ENCODE assay signal across 10 mouse cellular contexts in genomic region chr10:80356737-80357136, GRCm38 (mm10). TPM values are rescaled to one million over a fixed set of nuclear protein-coding genes. Genes with fewer than 3 reads are reported as not detected.
DNase-seq lines count a peak whose midpoint lies in the region; ATAC-seq lines count a peak whose summit lies in the region.
"Had no signal": no experiment of that assay in that cellular context is flagged by ENCODE, and none has a peak within 500 bp of the region (broad histone marks: within the 10 kb centered on the region; RNA-seq: fewer than 3 reads in every experiment).

No protein-coding gene starts in this region.

- intact Hi-C loops in heart, postnatal 14 days (cut with DNase I) = no loop called here
- intact Hi-C loops in gastrocnemius, postnatal 14 days (cut with DNase I; ENCODE audit: low total_unique reads) = no loop called here

- no peaks in the 10 kb centered on the region for H3K36me3 ChIP-seq in heart, embryonic 14.5 days (ENCODE audit: control insufficient read depth, insufficient read depth, low read length)
- no peaks in the 10 kb centered on the region for H3K36me3 ChIP-seq in hindbrain, embryonic 10.5 days
- no peaks in the 10 kb centered on the region for H3K36me3 ChIP-seq in midbrain, embryonic 11.5 days (ENCODE audit: control insufficient read depth, insufficient read depth, low read length)

- 4% methylated on average over 32 of the region's 34 CpGs for WGBS in heart, embryonic 14.5 days
- WGBS in hindbrain, embryonic 10.5 days = 3% methylated on average over 34 of the region's 34 CpGs
- 1% methylated on average over 34 of the region's 34 CpGs for WGBS in midbrain, embryonic 11.5 days

- no peaks in the 10 kb centered on the region for H3K9me3 ChIP-seq in heart, embryonic 14.5 days (ENCODE audit: control insufficient read depth, low read length)
- no peaks in the 10 kb centered on the region for H3K9me3 ChIP-seq in hindbrain, embryonic 10.5 days
- H3K9me3 ChIP-seq in midbrain, embryonic 11.5 days (ENCODE audit: control insufficient read depth, low read length) = no peaks in the 10 kb centered on the region

- H3K4me1 ChIP-seq in heart, embryonic 14.5 days (ENCODE audit: control insufficient read depth in 2 of 2, insufficient read depth in 2 of 2, low read length in 2 of 2) = peaks cover 0 to 9% of the 10 kb centered on the region in 2 experiments; a peak in 2 of 4 replicates
- H3K4me1 ChIP-seq in hindbrain, embryonic 10.5 days (replicated peaks) = peaks cover 22% of the 10 kb centered on the region
- peaks cover 8% of the 10 kb centered on the region for H3K4me1 ChIP-seq in midbrain, embryonic 11.5 days (ENCODE audit: control insufficient read depth, insufficient read depth, low read length)

- H3K4me2 ChIP-seq in heart, embryonic 14.5 days (ENCODE audit: low read length) = peak overlapping the region; percentile 55
- H3K4me2 ChIP-seq in midbrain, embryonic 11.5 days = peak overlapping the region; percentile 31

- ATAC-seq in heart, embryonic 14.5 days (ENCODE audit: insufficient number of reproducible peaks, insufficient read depth, low FRiP score, low read depth) = no peak
- ATAC-seq in midbrain, embryonic 11.5 days (ENCODE audit: low FRiP score) = no peak

- peak overlapping the region in 1 of 2 experiments; percentile 34; a peak in 2 of 4 replicates for H3K4me3 ChIP-seq in heart, embryonic 14.5 days (ENCODE audit: control insufficient read depth in 1 of 2, insufficient read depth in 1 of 2, low read depth in 1 of 2, low read length in 2 of 2)
- peak overlapping the region; percentile 45 for H3K4me3 ChIP-seq in hindbrain, embryonic 10.5 days
- peak overlapping the region; percentile 20 for H3K4me3 ChIP-seq in midbrain, embryonic 11.5 days (ENCODE audit: low read depth, low read length)
- H3K4me3 ChIP-seq: erythroblast, embryonic 14.5 days had no signal

- no peak for DNase-seq in heart, postnatal 14 days
- DNase-seq in brain, adult 2 months (ENCODE audit: low read depth, low spot score) = peak; percentile 44
- no peak for DNase-seq in hindbrain, embryonic 10.5 days (ENCODE audit: low spot score)
- DNase-seq in midbrain, embryonic 11.5 days (ENCODE audit: low spot score, missing footprints) = no peak
- DNase-seq in adrenal gland, postnatal 25 days = no peak
- no peak for DNase-seq in right cerebral cortex, postnatal 10 days (ENCODE audit: low spot score in 2 of 2)
- no peak for DNase-seq in gastrocnemius, postnatal 14 days
- DNase-seq: kidney, adult 9 months had no signal

- peaks cover 85% of the 10 kb centered on the region for H3K27me3 ChIP-seq in heart, embryonic 14.5 days (ENCODE audit: control insufficient read depth, insufficient read depth, low read length)
- peaks cover 100% of the 10 kb centered on the region for H3K27me3 ChIP-seq in hindbrain, embryonic 10.5 days (ENCODE audit: insufficient read depth, poor library complexity, severe bottlenecking)
- peaks cover 58% of the 10 kb centered on the region for H3K27me3 ChIP-seq in midbrain, embryonic 11.5 days (ENCODE audit: control insufficient read depth, insufficient read depth, low read length)

- H3K9ac ChIP-seq in heart, embryonic 14.5 days (ENCODE audit: low read length) = no peak overlapping the region
- H3K9ac ChIP-seq in midbrain, embryonic 11.5 days (ENCODE audit: low read length) = no peak overlapping the region

- H3K27ac ChIP-seq in heart, embryonic 14.5 days (replicated peaks in 1 of 2; ENCODE audit: control insufficient read depth in 1 of 2, insufficient read depth in 1 of 2, low read depth in 2 of 2, low read length in 2 of 2) = no peak overlapping the region
- no peak overlapping the region for H3K27ac ChIP-seq in hindbrain, embryonic 10.5 days
- H3K27ac ChIP-seq in midbrain, embryonic 11.5 days (ENCODE audit: low read depth, low read length) = no peak overlapping the region

RNA-seq across cellular contexts. Expression of gene Plk5, which starts 0.5 kb away (rescaled TPM):
- polyA plus RNA-seq in heart, embryonic 14.5 days (2014; fragmentation: Nextera tagmentation; extraction: Ambion mirVana) = not detected in 2 replicates
- total RNA-seq in heart, postnatal 14 days (2021) = under 1 TPM; 0.12 to 0.22 TPM
- polyA plus RNA-seq in hindbrain, embryonic 10.5 days (2016; fragmentation: Nextera tagmentation; extraction: Ambion mirVana) = 0.22 and 0.44 TPM in 2 replicates
- 0.05 and 0.22 TPM in 2 replicates for polyA plus RNA-seq in midbrain, embryonic 11.5 days (2014; fragmentation: Nextera tagmentation; extraction: Ambion mirVana)
- 0.15 TPM in 1 of 2 replicates, not detected in the other for total RNA-seq in adrenal gland, postnatal 25 days (2021)
- total RNA-seq in gastrocnemius, postnatal 14 days (2021) = under 1 TPM; 0.12 to 0.13 TPM
- polyA plus RNA-seq: erythroblast, embryonic 14.5 days had no signal

RNA-seq across cellular contexts. Expression of gene Adamtsl5, which starts 8.5 kb away (rescaled TPM):
- polyA plus RNA-seq in heart, embryonic 14.5 days (2014; fragmentation: Nextera tagmentation; extraction: Ambion mirVana) = 6.8 and 7.8 TPM in 2 replicates
- 10 to 100 TPM; 43.8 to 44.5 TPM for total RNA-seq in heart, postnatal 14 days (2021)
- 0.45 and 1.3 TPM in 2 replicates for polyA plus RNA-seq in hindbrain, embryonic 10.5 days (2016; fragmentation: Nextera tagmentation; extraction: Ambion mirVana)
- polyA plus RNA-seq in midbrain, embryonic 11.5 days (2014; fragmentation: Nextera tagmentation; extraction: Ambion mirVana) = 0.11 and 0.31 TPM in 2 replicates
- 8.9 and 10.4 TPM in 2 replicates for total RNA-seq in adrenal gland, postnatal 25 days (2021)
- total RNA-seq in gastrocnemius, postnatal 14 days (2021) = 10 to 100 TPM; 24.2 to 26.1 TPM

RNA-seq across cellular contexts. Expression of gene Reep6, which starts 27.0 kb away (rescaled TPM):
- 1.4 and 1.6 TPM in 2 replicates for polyA plus RNA-seq in heart, embryonic 14.5 days (2014; fragmentation: Nextera tagmentation; extraction: Ambion mirVana)
- 1 to 10 TPM; 2.0 to 2.6 TPM for total RNA-seq in heart, postnatal 14 days (2021)
- polyA plus RNA-seq in hindbrain, embryonic 10.5 days (2016; fragmentation: Nextera tagmentation; extraction: Ambion mirVana) = 7.2 and 11.2 TPM in 2 replicates
- 4.0 and 4.5 TPM in 2 replicates for polyA plus RNA-seq in midbrain, embryonic 11.5 days (2014; fragmentation: Nextera tagmentation; extraction: Ambion mirVana)
- total RNA-seq in adrenal gland, postnatal 25 days (2021) = 8.0 and 12.8 TPM in 2 replicates
- total RNA-seq in gastrocnemius, postnatal 14 days (2021) = 1 to 10 TPM; 1.9 to 2.5 TPM

RNA-seq across cellular contexts. Expression of gene Pcsk4, which starts 27.4 kb away (rescaled TPM):
- 1.4 TPM in 2 replicates for polyA plus RNA-seq in heart, embryonic 14.5 days (2014; fragmentation: Nextera tagmentation; extraction: Ambion mirVana)
- 1 to 10 TPM; 1.0 to 1.7 TPM for total RNA-seq in heart, postnatal 14 days (2021)
- polyA plus RNA-seq in hindbrain, embryonic 10.5 days (2016; fragmentation: Nextera tagmentation; extraction: Ambion mirVana) = 3.3 and 3.9 TPM in 2 replicates
- polyA plus RNA-seq in midbrain, embryonic 11.5 days (2014; fragmentation: Nextera tagmentation; extraction: Ambion mirVana) = 1.5 and 1.8 TPM in 2 replicates
- total RNA-seq in adrenal gland, postnatal 25 days (2021) = 3.0 and 4.3 TPM in 2 replicates
- total RNA-seq in gastrocnemius, postnatal 14 days (2021) = 1 to 10 TPM in 1 of 2 experiments, under 1 TPM in 1; 0.53 to 1.2 TPM

RNA-seq across cellular contexts. Expression of gene Mex3d, which starts 30.7 kb away (rescaled TPM):
- polyA plus RNA-seq in heart, embryonic 14.5 days (2014; fragmentation: Nextera tagmentation; extraction: Ambion mirVana) = 3.9 and 6.3 TPM in 2 replicates
- total RNA-seq in heart, postnatal 14 days (2021) = 10 to 100 TPM; 11.8 to 12.2 TPM
- polyA plus RNA-seq in hindbrain, embryonic 10.5 days (2016; fragmentation: Nextera tagmentation; extraction: Ambion mirVana) = 7.2 and 8.8 TPM in 2 replicates
- 11.8 and 12.4 TPM in 2 replicates for polyA plus RNA-seq in midbrain, embryonic 11.5 days (2014; fragmentation: Nextera tagmentation; extraction: Ambion mirVana)
- 18.3 and 21.7 TPM in 2 replicates for total RNA-seq in adrenal gland, postnatal 25 days (2021)
- total RNA-seq in gastrocnemius, postnatal 14 days (2021) = 1 to 10 TPM; 5.2 to 6.0 TPM
